Mouse (Mus musculus) olfactory bulb, adult 2 months (tissue): ENCODE results near the gene Shq1.

ENCODE experiments used
- CTCF ChIP-seq: fragments of 200-500 bp; IDR thresholded peaks from 2 replicates; pipeline ENCODE4 v1.5.1; 2012; ENCODE audit warnings: low read depth, mild to moderate bottlenecking, low read length, moderate library complexity; ENCODE audit not compliant: insufficient read depth
- POLR2A ChIP-seq: fragments of 200-500 bp; IDR thresholded peaks from 2 replicates; pipeline ENCODE4 v1.6.1; 2012; ENCODE audit warnings: mild to moderate bottlenecking, low read depth, low read length, moderate library complexity; ENCODE audit not compliant: insufficient read depth

- TF ChIP-seq CTCF (no peak), POLR2A (no peak)
Observed at GRCm38 (mm10) chr6:100710170-100710569, 39.2 kb upstream of the Shq1 start.
